Mouse (Mus musculus) ES-E14 (cell line): ENCODE results near the gene Asap2. TPM values are rescaled to one million over a fixed set of nuclear protein-coding genes. Genes with fewer than 3 reads are reported as not detected.

Experiments used
- DNase-seq: peaks from one replicate; pipeline ENCODE4 v3.0.0-alpha.2; 2013; ENCODE audit warnings: low read depth, low spot score
- H3K27ac ChIP-seq: 2 replicates; pipeline ENCODE4 v1.5.1; 2012; ENCODE audit warnings: low read depth, mild to moderate bottlenecking, low read length, moderate library complexity, mixed read lengths; ENCODE audit not compliant: poor library complexity, insufficient read depth, severe bottlenecking
- H3K36me3 ChIP-seq: 2 replicates; pipeline ENCODE4 v1.6.1; 2012; ENCODE audit warnings: mild to moderate bottlenecking, low read length, moderate library complexity, mixed read lengths; ENCODE audit not compliant: control insufficient read depth, poor library complexity, insufficient read depth, severe bottlenecking
- H3K4me1 ChIP-seq, 2 experiments: fragments of 150-350 bp in 1 of 2; sonication (generic) in 1 of 2; 2 replicates each; pipeline ENCODE4 v1.6.1; 2012; ENCODE audit warnings: low read length in 2 of 2, mild to moderate bottlenecking in 1 of 2, mixed read lengths in 1 of 2; ENCODE audit not compliant: control insufficient read depth in 2 of 2, insufficient read depth in 2 of 2, poor library complexity in 1 of 2
- H3K4me3 ChIP-seq, 2 experiments: fragments of 150-350 bp in 1 of 2; sonication (generic) in 1 of 2; 2 replicates each; pipeline ENCODE4 v1.5.1; 2012; ENCODE audit warnings: low read length in 2 of 2, low read depth in 1 of 2, mild to moderate bottlenecking in 1 of 2, mixed read lengths in 1 of 2; ENCODE audit not compliant: insufficient read depth in 1 of 2, poor library complexity in 1 of 2, severe bottlenecking in 1 of 2
- H3K9ac ChIP-seq: 2 replicates; pipeline ENCODE4 v1.6.1; 2012; ENCODE audit warnings: low read depth, mild to moderate bottlenecking, low read length, mixed read lengths; ENCODE audit not compliant: poor library complexity, insufficient read depth, severe bottlenecking
- H3K9me3 ChIP-seq: fragments of 150-350 bp; sonication (generic); 2 replicates; pipeline ENCODE4 v1.6.1; 2012; ENCODE audit warnings: low read depth, mild to moderate bottlenecking, low read length; ENCODE audit not compliant: control insufficient read depth, insufficient read depth
- CHD2 ChIP-seq: IDR thresholded peaks from 2 replicates; pipeline ENCODE4 v1.6.1; 2014; ENCODE audit warnings: mild to moderate bottlenecking, low read depth, low read length, inconsistent platforms
- HCFC1 ChIP-seq: IDR thresholded peaks from 2 replicates; pipeline ENCODE4 v1.6.1; 2012; ENCODE audit warnings: low read length, inconsistent platforms, borderline replicate concordance; ENCODE audit not compliant: insufficient read depth
- MAFK ChIP-seq: IDR thresholded peaks from 2 replicates; pipeline ENCODE4 v1.6.1; 2014; ENCODE audit warnings: mild to moderate bottlenecking, low read depth, low read length, inconsistent platforms; ENCODE audit not compliant: insufficient read depth
- ZC3H11A ChIP-seq: IDR thresholded peaks from 2 replicates; pipeline ENCODE4 v1.6.1; 2012; ENCODE audit warnings: low read depth, mild to moderate bottlenecking, inconsistent platforms, low read length, borderline replicate concordance
- ZNF384 ChIP-seq: IDR thresholded peaks from 2 replicates; pipeline ENCODE4 v1.6.1; 2012; ENCODE audit warnings: low read depth, low read length, inconsistent platforms
- in situ Hi-C, 2 experiments: fragments of 600-800 bp; cut with MboI; formaldehyde crosslinking; loops; one replicate each; pipeline ENCODE4 v1.15.1; 2025; ENCODE audit warnings: low sequenced_read_pairs in 2 of 2, inconsistent platforms in 1 of 2; ENCODE audit not compliant: unreplicated experiment in 2 of 2
- total RNA-seq: library from RNA; depleted of rRNA; stranded (reverse); fragments of 300-350 nt; gene quantifications from 2 replicates; pipeline ENCODE4 v1.2.3, GENCODE M21; 2012

Asap2 gene
- total RNA-seq, 1 experiment, result 6.8 TPM

DNA sequence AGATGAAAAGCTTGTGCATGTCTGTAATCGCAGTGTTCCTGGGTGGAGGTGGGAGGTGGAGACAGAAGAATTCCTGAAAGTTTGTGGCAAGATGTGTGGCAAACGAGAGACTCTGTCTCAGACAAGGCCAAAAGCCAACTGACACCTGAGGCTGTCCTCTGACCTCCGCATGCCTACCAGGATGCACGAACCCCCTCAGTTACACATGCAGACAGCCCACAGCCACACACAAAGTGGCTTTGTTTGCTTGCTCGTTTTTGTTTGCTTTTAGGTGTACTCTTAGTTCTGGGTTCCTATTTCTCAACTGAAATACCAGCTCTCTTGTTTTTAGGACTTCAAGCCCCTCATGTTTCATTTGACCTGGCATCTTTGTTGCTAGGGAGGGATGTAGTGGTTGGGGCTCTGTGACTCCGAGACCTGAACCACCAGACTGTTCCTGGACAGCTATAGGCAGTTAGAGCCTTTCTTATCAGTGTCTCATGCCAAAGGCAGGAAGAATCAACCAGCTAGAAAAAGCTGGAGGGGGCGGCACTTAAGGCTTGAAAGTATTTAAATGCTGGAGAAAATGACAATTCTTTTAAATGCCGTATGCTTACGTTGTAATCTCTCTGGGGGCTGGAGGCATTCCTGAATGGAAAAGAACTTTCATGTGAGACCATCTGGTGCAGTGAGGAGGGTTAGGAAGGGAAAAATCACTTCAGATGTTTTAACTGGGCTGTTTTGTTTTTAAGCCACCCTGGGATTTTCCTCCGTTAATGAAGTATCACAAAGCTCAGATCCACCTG is 211.4 kb downstream of the Asap2 start:
- Histone ChIP-seq H3K4me1 (peaks cover 1 to 5% of the 10 kb centered on the region in 2 experiments; a peak in 2 of 4 replicates), H3K9me3 (no peaks in the 10 kb centered on the region), H3K36me3 (peaks cover 2% of the 10 kb centered on the region; the same call in 1 of the 2 replicates), H3K27ac (no peak overlapping the region), H3K9ac (no peak overlapping the region), H3K4me3 (no peak overlapping the region)
- in situ Hi-C loops, result no loop called here
- TF ChIP-seq CHD2 (no peak), MAFK (no peak), ZNF384 (no peak), HCFC1 (no peak), ZC3H11A (no peak)
- DNase-seq, result no peak

- Histone ChIP-seq H3K4me3 (no peak overlapping the region), H3K36me3 (peaks cover 2% of the 10 kb centered on the region; the same call in 1 of the 2 replicates), H3K4me1 (peaks cover 1 to 5% of the 10 kb centered on the region in 2 experiments; a peak in 2 of 4 replicates), H3K9me3 (no peaks in the 10 kb centered on the region), H3K9ac (no peak overlapping the region), H3K27ac (no peak overlapping the region)
- no peak for DNase-seq
- TF ChIP-seq CHD2 (no peak), ZC3H11A (no peak), ZNF384 (peak; percentile 29; the same call in 1 of the 2 replicates), HCFC1 (no peak), MAFK (no peak)
- in situ Hi-C loops, result no loop called here
These were observed 214.5 kb downstream of the Asap2 start for GRCm38 (mm10) chr12:21204701-21205312.

DNA sequence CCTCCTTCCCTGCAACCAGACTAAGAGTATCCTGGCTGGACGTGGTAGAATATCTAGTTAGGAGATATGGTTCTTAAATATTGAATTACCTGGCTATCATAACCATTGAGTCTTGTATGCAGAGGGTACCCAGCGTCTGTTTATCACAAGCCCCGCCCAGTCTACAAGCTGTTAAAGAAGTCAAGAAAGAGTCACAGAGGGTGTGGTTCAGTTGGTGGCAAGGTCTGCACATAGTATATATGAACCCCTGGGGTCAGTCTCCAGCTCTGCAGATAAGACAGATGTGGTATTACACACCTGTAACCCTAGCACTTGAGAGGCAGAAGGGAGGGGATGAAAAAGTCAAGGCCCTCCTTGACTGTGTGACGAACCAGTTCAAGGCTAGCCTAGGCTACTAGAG is 215.5 kb downstream of the Asap2 start:
- H3K27ac ChIP-seq, result no peak overlapping the region
- no peak overlapping the region for H3K4me3 ChIP-seq
- TF ChIP-seq ZNF384, result no peak
- TF ChIP-seq ZC3H11A, result no peak
- no peak for TF ChIP-seq CHD2
- TF ChIP-seq MAFK, result no peak
- no peak for TF ChIP-seq HCFC1
- peaks cover 2% of the 10 kb centered on the region; the same call in 1 of the 2 replicates for H3K36me3 ChIP-seq
- DNase-seq, result no peak
- H3K9ac ChIP-seq, result no peak overlapping the region
- no peaks in the 10 kb centered on the region for H3K9me3 ChIP-seq
- peaks cover 1 to 5% of the 10 kb centered on the region in 2 experiments; a peak in 2 of 4 replicates for H3K4me1 ChIP-seq
- in situ Hi-C loops, result no loop called here

DNA sequence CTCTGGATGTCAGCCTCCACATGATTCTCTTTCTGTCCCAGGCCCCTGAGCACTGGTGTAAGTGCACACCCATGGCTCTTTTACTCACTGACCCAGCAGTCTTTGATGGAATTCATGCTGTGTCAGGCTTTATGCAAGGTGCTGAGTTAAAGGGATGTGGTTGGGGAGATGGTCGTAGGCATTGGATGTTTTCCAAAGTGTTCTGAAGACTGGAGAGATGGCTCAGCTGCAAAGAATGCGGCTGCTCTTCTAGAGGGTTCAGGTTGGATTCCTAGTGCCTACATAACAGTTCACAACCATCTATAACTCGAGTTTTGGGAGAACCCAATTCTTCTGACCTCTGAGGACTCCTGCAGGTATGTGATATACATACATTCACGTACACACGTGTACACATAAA is 217.2 kb downstream of the Asap2 start:
- DNase-seq, result no peak

More for the DNA sequence above, 217.2 kb downstream of the Asap2 start:
- Histone ChIP-seq H3K4me3 (no peak overlapping the region), H3K4me1 (peaks cover 1 to 5% of the 10 kb centered on the region in 2 experiments; a peak in 2 of 4 replicates), H3K27ac (no peak overlapping the region), H3K9me3 (no peaks in the 10 kb centered on the region), H3K9ac (no peak overlapping the region), H3K36me3 (no peaks in the 10 kb centered on the region)
- in situ Hi-C loops, result no loop called here
- TF ChIP-seq HCFC1 (no peak), CHD2 (no peak), ZNF384 (no peak), MAFK (no peak), ZC3H11A (no peak)
